Mouse (Mus musculus) kidney, adult 2 months (tissue): ENCODE measurements around the gene Asb6.

Source experiments
- CTCF ChIP-seq: fragments of 200-500 bp; conservative IDR thresholded peaks from 2 replicates; pipeline ENCODE4 v1.5.1; 2011; ENCODE audit warnings: low read depth, mild to moderate bottlenecking, control low read depth, low read length, moderate library complexity, mixed read lengths; ENCODE audit not compliant: insufficient read depth, insufficient read length
- POLR2A ChIP-seq: fragments of 200-500 bp; IDR thresholded peaks from one replicate; pipeline ENCODE4 v1.6.1; 2011; ENCODE audit warnings: low read depth, low read length, control low read depth

- TF ChIP-seq POLR2A: no peak
- TF ChIP-seq CTCF: peak; percentile 83
Measured at GRCm38 (mm10) chr2:30827749-30828475, 2.2 kb downstream of the Asb6 start.
